Mouse (Mus musculus) large intestine, adult 2 months (tissue): ENCODE data around the gene Tfap2c. TPM values are rescaled to one million over a fixed set of nuclear protein-coding genes. Genes with fewer than 3 reads are reported as not detected.

Experiments used
- DNase-seq: peaks from one replicate; pipeline ENCODE4 v3.0.0-alpha.2; 2012; ENCODE audit warnings: low read depth, low spot score
- WGBS: fragments of 180-500 bp; shearing (Covaris S2); methylation state at CpG from one replicate; pipeline ENCODE4 v1.1.7; 2018; 5-methylcytosine and 5-hydroxymethylcytosine counted together
- polyA plus RNA-seq: library from polyadenylated mRNA; depleted of rRNA; stranded (reverse); fragments of >200 nt; gene quantifications from 2 replicates; pipeline ENCODE4 v1.2.3, GENCODE M21; 2012; rRNA removed

The Tfap2c gene
- polyA plus RNA-seq, result not detected in 2 replicates

GRCm38 (mm10) chr2:172549371-172550155 is at the start of gene Tfap2c:
Tfap2c (plus strand) TSS chr2:172549593.
- WGBS, result 3% methylated on average over 70 of the region's 70 CpGs
- no peak for DNase-seq

GRCm38 (mm10) chr2:172500752-172501316 is 48.6 kb upstream of the Tfap2c start:
- DNase-seq, result no peak
- 35% methylated on average over 7 of the region's 7 CpGs for WGBS

GRCm38 (mm10) chr2:172501341-172501740 is 48.1 kb upstream of the Tfap2c start:
- WGBS, result 5% methylated on average over 4 of the region's 4 CpGs
- DNase-seq, result no peak

GRCm38 (mm10) chr2:172502168-172502567 is 47.2 kb upstream of the Tfap2c start:
- DNase-seq, result no peak
- WGBS, result 64% methylated on average over 14 of the region's 14 CpGs

- DNase-seq, result no peak
- 60% methylated on average over 7 of the region's 7 CpGs for WGBS
Measured at GRCm38 (mm10) chr2:172506121-172506520, 43.3 kb upstream of the Tfap2c start.

GRCm38 (mm10) chr2:172510056-172510712 is 39.2 kb upstream of the Tfap2c start:
- 86% methylated on average over 15 of the region's 15 CpGs for WGBS
- DNase-seq, result no peak

- WGBS, result 46% methylated on average over 3 of the region's 3 CpGs
- no peak for DNase-seq
Measured at GRCm38 (mm10) chr2:172510899-172511298, 38.5 kb upstream of the Tfap2c start.

GRCm38 (mm10) chr2:172516407-172516992 is 32.9 kb upstream of the Tfap2c start:
- DNase-seq, result no peak
- 21% methylated on average over 11 of the region's 11 CpGs for WGBS

- no peak for DNase-seq
- WGBS, result 76% methylated on average over 9 of the region's 9 CpGs
Measured at GRCm38 (mm10) chr2:172520616-172521371, 28.6 kb upstream of the Tfap2c start.

GRCm38 (mm10) chr2:172522528-172522927 is 26.9 kb upstream of the Tfap2c start:
- WGBS, result 72% methylated on average over 12 of the region's 12 CpGs
- DNase-seq, result no peak

GRCm38 (mm10) chr2:172527175-172527574 is 22.2 kb upstream of the Tfap2c start:
- 75% methylated on average over 8 of the region's 8 CpGs for WGBS
- DNase-seq, result no peak

- 47% methylated on average over 4 of the region's 4 CpGs for whole genome bisulfite sequencing
- no peak for DNase-seq
Measured at GRCm38 (mm10) chr2:172543987-172544386, 5.4 kb upstream of the Tfap2c start.

GRCm38 (mm10) chr2:172544601-172545127 is 4.7 kb upstream of the Tfap2c start:
- no peak for DNase-seq
- WGBS, result 16% methylated on average over 6 of the region's 6 CpGs

GRCm38 (mm10) chr2:172545592-172546235 is 3.7 kb upstream of the Tfap2c start:
- WGBS, result 15% methylated on average over 35 of the region's 35 CpGs
- no peak for DNase-seq

- 17% methylated on average over 16 of the region's 16 CpGs for WGBS
- DNase-seq, result no peak
Measured at GRCm38 (mm10) chr2:172546551-172546950, 2.8 kb upstream of the Tfap2c start.

- no peak for DNase-seq
- WGBS, result 1% methylated on average over 21 of the region's 21 CpGs
Measured at GRCm38 (mm10) chr2:172547116-172547515, 2.3 kb upstream of the Tfap2c start.

GRCm38 (mm10) chr2:172547807-172548586 is 1.4 kb upstream of the Tfap2c start:
- DNase-seq, result no peak
- WGBS, result 6% methylated on average over 27 of the region's 27 CpGs

- DNase-seq, result no peak
Measured at GRCm38 (mm10) chr2:172548672-172549255, 629 bp upstream of the Tfap2c start.

More at GRCm38 (mm10) chr2:172548672-172549255, 629 bp upstream of the Tfap2c start:
- WGBS, result 2% methylated on average over 27 of the region's 27 CpGs
